Mouse (Mus musculus) embryonic facial prominence, embryonic 14.5 days (tissue): ENCODE results near the gene Slc23a3. TPM values are rescaled to one million over a fixed set of nuclear protein-coding genes. Genes with fewer than 3 reads are reported as not detected.

Experiments used
- ATAC-seq: fragments of 200-750 bp; cut with Nextera tagmentation; 2 replicates; pipeline ENCODE4 v1.8.0; 2017; ENCODE audit warnings: low read depth, moderate number of reproducible peaks, moderate TSS enrichment
- DNase-seq: peaks from one replicate; pipeline ENCODE4 v3.0.0-alpha.2; 2015; ENCODE audit warnings: low spot score
- H3K27ac ChIP-seq: fragments of 300-500 bp; sonication (generic); replicated peaks from 2 replicates; pipeline ENCODE4 v1.5.1; 2014; ENCODE audit warnings: low read depth, mild to moderate bottlenecking, low read length, moderate library complexity
- H3K27me3 ChIP-seq: fragments of 300-500 bp; sonication (generic); replicated peaks from 2 replicates; pipeline ENCODE4 v1.6.1; 2014; ENCODE audit warnings: low read length; ENCODE audit not compliant: control insufficient read depth, insufficient read depth
- H3K36me3 ChIP-seq: fragments of 300-500 bp; sonication (generic); 2 replicates; pipeline ENCODE4 v1.6.1; 2014; ENCODE audit warnings: low read length, mixed read lengths; ENCODE audit not compliant: control insufficient read depth, insufficient read depth
- H3K4me1 ChIP-seq: fragments of 300-500 bp; sonication (generic); 2 replicates; pipeline ENCODE4 v1.6.1; 2014; ENCODE audit warnings: antibody characterized with exemption, low read length; ENCODE audit not compliant: control insufficient read depth, insufficient read depth
- H3K4me2 ChIP-seq: fragments of 300-500 bp; sonication (generic); 2 replicates; pipeline ENCODE4 v1.6.1; 2014; ENCODE audit warnings: low read depth, mild to moderate bottlenecking, low read length, moderate library complexity, mixed read lengths
- H3K4me3 ChIP-seq: fragments of 300-500 bp; sonication (generic); 2 replicates; pipeline ENCODE4 v1.5.1; 2014; ENCODE audit warnings: low read depth, mild to moderate bottlenecking, low read length
- H3K9ac ChIP-seq: fragments of 300-500 bp; sonication (generic); 2 replicates; pipeline ENCODE4 v1.6.1; 2014; ENCODE audit warnings: low read depth, mild to moderate bottlenecking, low read length, moderate library complexity, mixed read lengths
- H3K9me3 ChIP-seq: fragments of 300-500 bp; sonication (generic); 2 replicates; pipeline ENCODE4 v1.6.1; 2016; ENCODE audit warnings: low read length; ENCODE audit not compliant: control insufficient read depth
- WGBS: fragments of 180-500 bp; shearing (Covaris S2); extraction: QIAGEN DNeasy Blood & Tissue Kit; methylation state at CpG from one replicate; pipeline ENCODE4 v1.1.7; 2014; 5-methylcytosine and 5-hydroxymethylcytosine counted together
- polyA plus RNA-seq: library from polyadenylated mRNA; unstranded; fragments of >200 nt; fragmentation: Nextera tagmentation; extraction: Ambion mirVana; gene quantifications from 2 replicates; pipeline ENCODE4 v1.2.1, GENCODE M21; 2014

Slc23a3 gene
- 0.08 and 0.13 TPM in 2 replicates for polyA plus RNA-seq

DNA sequence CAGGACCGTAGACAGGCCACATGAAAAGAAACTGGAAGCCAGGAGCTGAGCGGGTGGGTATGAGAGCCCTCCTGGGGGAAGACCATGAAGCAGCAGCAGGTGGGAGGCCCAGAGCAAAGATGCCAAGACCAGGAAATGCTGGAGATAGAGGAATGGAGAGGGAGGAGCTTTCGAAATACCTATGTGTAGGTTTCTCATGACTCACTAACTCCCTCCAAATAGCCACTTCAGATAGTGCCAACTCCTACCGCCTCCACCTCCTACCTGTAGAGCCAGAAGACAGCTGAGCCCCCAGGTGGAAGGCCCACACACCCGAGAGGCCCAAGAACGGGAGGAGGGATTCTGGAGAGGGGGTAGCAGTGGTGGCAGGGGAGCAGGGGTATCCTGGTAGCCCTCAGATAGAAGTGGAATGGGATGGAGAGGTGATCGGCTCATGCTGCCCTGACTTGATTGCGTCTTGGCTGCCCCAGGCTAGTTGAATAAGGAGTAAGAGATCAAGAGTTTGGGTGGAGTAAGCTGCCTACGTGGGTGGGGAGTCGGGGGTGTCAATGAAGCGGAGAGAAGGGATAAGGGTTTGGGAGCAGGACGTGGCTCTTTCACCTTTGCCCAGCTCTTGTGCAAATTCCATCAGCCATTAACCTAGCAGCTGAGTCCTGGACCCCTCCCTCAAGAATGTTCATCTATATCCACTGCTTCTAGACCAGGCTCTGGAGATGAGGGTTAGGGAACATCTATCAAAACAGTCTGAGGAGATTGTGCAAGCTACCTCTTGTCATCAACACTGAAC, at the start of gene Slc23a3:
TSS of gene Slc23a3 (minus strand) at position 470 of the 787 bp plus-strand sequence.
- Histone ChIP-seq H3K9ac (no peak within 1 kb of the TSS), H3K27ac (no peak within 1 kb of the TSS), H3K36me3 (peaks cover 30% of the 10 kb centered on the region), H3K4me1 (no peaks in the 10 kb centered on the region), H3K4me3 (no peak within 1 kb of the TSS), H3K4me2 (no peak within 1 kb of the TSS), H3K27me3 (no peaks in the 10 kb centered on the region), H3K9me3 (no peaks in the 10 kb centered on the region)
- ATAC-seq, result no peak
- 65% methylated on average over 12 of the region's 12 CpGs for WGBS
- DNase-seq, result no peak

DNA sequence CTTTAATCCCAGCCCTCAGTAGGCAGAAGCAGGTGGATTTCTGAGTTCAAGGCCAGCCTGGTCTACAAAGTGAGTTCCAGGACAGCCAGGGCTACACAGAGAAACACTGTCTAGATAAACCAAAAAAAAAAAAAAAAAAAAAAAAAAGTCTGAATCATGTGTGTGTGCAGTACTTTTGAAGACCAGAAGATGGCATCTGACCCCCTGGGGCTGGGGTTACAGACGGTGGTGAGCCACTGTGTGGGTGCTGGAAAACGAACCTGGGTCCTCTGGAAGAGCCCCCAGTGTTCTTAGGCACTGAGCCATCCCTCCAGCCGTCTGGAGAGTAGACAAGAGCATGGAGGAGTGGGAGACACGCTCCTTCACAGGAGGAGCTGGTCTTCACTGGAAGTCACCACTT, 48.5 kb upstream of the Slc23a3 start:
- WGBS, result 49% methylated on average over 4 of the region's 4 CpGs
- Histone ChIP-seq H3K4me1 (peaks cover 6% of the 10 kb centered on the region), H3K36me3 (peaks cover 59% of the 10 kb centered on the region)

GRCm38 (mm10) chr1:75181377-75181870, 47.7 kb upstream of the Slc23a3 start:
- DNase-seq (no peak), ATAC-seq (no peak)
- WGBS, result 81% methylated on average over 4 of the region's 4 CpGs
- H3K4me2 ChIP-seq, result no peak overlapping the region
- no peak overlapping the region for H3K9ac ChIP-seq
- no peak overlapping the region for H3K27ac ChIP-seq
- H3K4me1 ChIP-seq, result peaks cover 6% of the 10 kb centered on the region
- peaks cover 59% of the 10 kb centered on the region for H3K36me3 ChIP-seq
- H3K4me3 ChIP-seq, result no peak overlapping the region
- H3K27me3 ChIP-seq, result no peaks in the 10 kb centered on the region
- H3K9me3 ChIP-seq, result no peaks in the 10 kb centered on the region

More for the DNA sequence above, 48.5 kb upstream of the Slc23a3 start:
- H3K4me2 ChIP-seq, result no peak overlapping the region
- no peaks in the 10 kb centered on the region for H3K27me3 ChIP-seq
- no peak overlapping the region for H3K9ac ChIP-seq
- DNase-seq (no peak), ATAC-seq (no peak)
- H3K27ac ChIP-seq, result no peak overlapping the region
- no peaks in the 10 kb centered on the region for H3K9me3 ChIP-seq
- H3K4me3 ChIP-seq, result no peak overlapping the region

DNA sequence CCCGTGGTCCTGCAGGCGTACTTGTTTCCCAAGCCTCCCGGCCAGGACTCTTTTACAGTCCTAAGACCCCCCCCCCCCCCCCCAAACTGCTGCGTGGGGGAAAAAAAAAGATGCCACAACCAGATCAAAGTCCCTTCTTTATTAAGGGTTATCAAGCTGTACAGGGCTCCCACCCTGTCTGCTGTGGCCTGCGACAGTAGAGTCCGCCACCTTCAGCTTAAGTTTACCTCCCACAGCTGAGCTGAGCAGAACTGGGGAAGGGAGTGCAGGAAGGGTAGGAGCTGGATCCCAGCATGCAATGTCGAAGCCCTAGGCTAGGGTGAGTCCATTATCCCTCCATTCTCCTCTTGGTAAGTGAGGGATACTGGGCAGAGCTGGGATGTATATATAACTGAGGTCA, 47.1 kb upstream of the Slc23a3 start:
- WGBS, result 42% methylated on average over 6 of the region's 7 CpGs
- Histone ChIP-seq H3K9ac (no peak overlapping the region), H3K4me1 (peaks cover 6% of the 10 kb centered on the region)

GRCm38 (mm10) chr1:75180105-75180590, 46.5 kb upstream of the Slc23a3 start, which contains the start of gene Abcb6:
Gene Abcb6 (minus strand): TSS chr1:75180392.
- Histone ChIP-seq H3K27ac (no peak within 1 kb of the TSS), H3K36me3 (peaks cover 57% of the 10 kb centered on the region), H3K4me2 (peak within 1 kb of the TSS; percentile 99), H3K9ac (peak within 1 kb of the TSS; percentile 68), H3K4me1 (peaks cover 6% of the 10 kb centered on the region), H3K27me3 (no peaks in the 10 kb centered on the region), H3K4me3 (peak within 1 kb of the TSS; percentile 56), H3K9me3 (no peaks in the 10 kb centered on the region)
- ATAC-seq (peak; percentile 98), DNase-seq (peak; percentile 96)
- WGBS, result under 1% methylated on average over 27 of the region's 31 CpGs

More for the DNA sequence above, 47.1 kb upstream of the Slc23a3 start:
- peak overlapping the region; percentile 99 for H3K4me2 ChIP-seq
- H3K36me3 ChIP-seq, result peaks cover 59% of the 10 kb centered on the region
- DNase-seq, result no peak
- no peak for ATAC-seq
- no peak overlapping the region for H3K27ac ChIP-seq
- H3K4me3 ChIP-seq, result peak overlapping the region; percentile 56
- no peaks in the 10 kb centered on the region for H3K27me3 ChIP-seq
- no peaks in the 10 kb centered on the region for H3K9me3 ChIP-seq

GRCm38 (mm10) chr1:75179334-75180104, 45.8 kb upstream of the Slc23a3 start:
- ATAC-seq (peak; percentile 27), DNase-seq (peak; percentile 16)
- Histone ChIP-seq H3K9me3 (no peaks in the 10 kb centered on the region), H3K4me3 (peak overlapping the region; percentile 56), H3K4me2 (peak overlapping the region; percentile 99), H3K9ac (peak overlapping the region; percentile 68), H3K36me3 (peaks cover 55% of the 10 kb centered on the region), H3K27ac (no peak overlapping the region), H3K27me3 (no peaks in the 10 kb centered on the region), H3K4me1 (peaks cover 6% of the 10 kb centered on the region)
- 6% methylated on average over 22 of the region's 23 CpGs for WGBS

DNA sequence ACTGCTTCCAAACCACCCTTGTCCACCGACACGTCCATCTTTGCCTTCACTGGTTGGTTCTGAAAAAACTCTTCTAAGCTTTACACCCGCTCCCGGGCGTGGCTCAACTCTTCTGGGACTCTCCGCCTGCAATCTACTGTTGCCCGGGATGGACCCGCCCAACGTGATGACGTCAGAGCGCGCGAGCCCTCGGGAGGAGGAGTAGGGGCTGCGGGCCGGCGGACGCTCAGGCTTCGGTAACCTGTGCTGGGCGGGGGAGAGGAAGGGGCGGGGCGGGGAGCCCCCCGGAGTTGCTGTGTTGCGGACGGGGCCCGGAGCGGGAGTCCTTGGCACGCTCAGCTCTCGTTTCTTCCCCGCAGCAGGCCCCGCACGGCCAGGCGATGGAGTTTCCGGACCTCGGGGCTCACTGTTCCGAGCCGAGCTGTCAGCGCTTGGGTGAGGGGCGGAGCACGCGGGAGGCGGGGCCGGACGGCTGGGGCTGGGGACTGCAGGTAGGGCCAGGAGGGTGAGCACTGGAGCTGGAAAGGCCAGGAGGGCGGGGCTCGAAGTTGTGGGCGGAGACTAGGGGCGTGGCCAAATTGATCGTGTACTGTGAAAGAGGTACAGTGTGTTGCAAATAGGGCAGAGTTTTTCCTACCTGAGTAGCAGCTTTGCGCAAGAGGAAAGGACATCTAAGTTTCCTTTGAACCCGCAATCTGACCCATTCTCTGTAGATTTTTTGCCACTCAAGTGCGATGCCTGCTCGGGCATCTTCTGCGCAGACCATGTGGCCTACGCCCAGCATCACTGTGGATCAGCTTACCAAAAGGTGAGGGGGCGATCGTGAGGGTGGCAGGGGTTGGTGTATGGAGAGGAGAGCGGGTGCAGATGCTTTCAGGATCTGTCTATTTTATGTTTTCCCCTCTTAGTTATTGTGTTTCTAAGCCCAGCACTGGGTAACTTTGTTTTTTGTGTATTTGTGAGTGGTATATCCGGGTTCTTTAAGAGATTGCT, 35.1 kb upstream of the Slc23a3 start, which contains the start of gene Zfand2b:
TSS of gene Zfand2b (plus strand) at position 175 of the 993 bp plus-strand sequence.
- Histone ChIP-seq H3K9ac (peak within 1 kb of the TSS; percentile 75), H3K27me3 (no peaks in the 10 kb centered on the region), H3K9me3 (no peaks in the 10 kb centered on the region), H3K27ac (peak within 1 kb of the TSS; percentile 85), H3K4me1 (peaks cover 7% of the 10 kb centered on the region), H3K4me3 (peak within 1 kb of the TSS; percentile 63), H3K4me2 (peak within 1 kb of the TSS; percentile 62), H3K36me3 (peaks cover 40% of the 10 kb centered on the region)
- DNase-seq (peak; percentile 97), ATAC-seq (peak; percentile 97)
- 1% methylated on average over 54 of the region's 59 CpGs for WGBS
